In genomic region chrX:106920175-106920827, GRCm38 (mm10) we compare ENCODE assay signal across 8 mouse cellular contexts. TPM values are rescaled to one million over a fixed set of nuclear protein-coding genes. Genes with fewer than 3 reads are reported as not detected.
DNase-seq lines count a peak whose midpoint lies in the region; ATAC-seq lines count a peak whose summit lies in the region.

Lpar4 (plus strand) TSS chrX:106920625.

- H3K4me3 ChIP-seq in lung, embryonic 15.5 days, result peak within 1 kb of the TSS; percentile 42
- H3K4me3 ChIP-seq in neural tube, embryonic 15.5 days (replicated peaks), result peak within 1 kb of the TSS; percentile 45

- 12% methylated on average over 11 of the region's 11 CpGs for WGBS in lung, embryonic 15.5 days
- WGBS in neural tube, embryonic 15.5 days, result 12% methylated on average over 11 of the region's 11 CpGs

- no peaks in the 10 kb centered on the region for H3K27me3 ChIP-seq in lung, embryonic 15.5 days
- H3K27me3 ChIP-seq in neural tube, embryonic 15.5 days (replicated peaks), result no peaks in the 10 kb centered on the region

- H3K4me2 ChIP-seq in lung, embryonic 15.5 days, result peak within 1 kb of the TSS; percentile 46
- H3K4me2 ChIP-seq in neural tube, embryonic 15.5 days, result peak within 1 kb of the TSS; percentile 54

- H3K4me1 ChIP-seq in lung, embryonic 15.5 days, result no peaks in the 10 kb centered on the region
- no peaks in the 10 kb centered on the region for H3K4me1 ChIP-seq in neural tube, embryonic 15.5 days

- DNase-seq in right cerebral cortex, postnatal 14 days, result peak; percentile 4
- no peak for DNase-seq in right cerebral cortex, postnatal 36 days (ENCODE audit: low spot score in 2 of 2)
- peak; percentile 47 for DNase-seq in embryo, embryonic 11.5 days (ENCODE audit: low read depth, low spot score)
- DNase-seq in heart, adult 9 months (ENCODE audit: low spot score in 2 of 2), result peak; percentile 16 to 24
- DNase-seq in kidney, adult 9 months, result peak; percentile 11
- no peak for DNase-seq in frontal cortex, postnatal 25 days (ENCODE audit: low spot score in 2 of 2)

- no peaks in the 10 kb centered on the region for H3K36me3 ChIP-seq in lung, embryonic 15.5 days
- H3K36me3 ChIP-seq in neural tube, embryonic 15.5 days, result no peaks in the 10 kb centered on the region

- no peaks in the 10 kb centered on the region for H3K9me3 ChIP-seq in lung, embryonic 15.5 days
- H3K9me3 ChIP-seq in neural tube, embryonic 15.5 days (replicated peaks), result no peaks in the 10 kb centered on the region

- peak; percentile 85; the same call in 1 of the 2 replicates for ATAC-seq in lung, embryonic 15.5 days (ENCODE audit: borderline replicate concordance, extremely low read depth, low FRiP score, low TSS enrichment)
- peak; percentile 89 for ATAC-seq in neural tube, embryonic 15.5 days (ENCODE audit: low FRiP score)

- peak within 1 kb of the TSS; percentile 38; the same call in 1 of the 2 replicates for H3K9ac ChIP-seq in lung, embryonic 15.5 days
- peak within 1 kb of the TSS; percentile 28; the same call in 1 of the 2 replicates for H3K9ac ChIP-seq in neural tube, embryonic 15.5 days (replicated peaks)

- peak within 1 kb of the TSS; percentile 57 for H3K27ac ChIP-seq in lung, embryonic 15.5 days
- peak within 1 kb of the TSS; percentile 51; the same call in 1 of the 2 replicates for H3K27ac ChIP-seq in neural tube, embryonic 15.5 days (replicated peaks)

RNA-seq across cellular contexts. Expression of gene Lpar4, which starts in this region (rescaled TPM):
- 18.2 and 19.3 TPM in 2 replicates for polyA plus RNA-seq in lung, embryonic 15.5 days (2015; fragmentation: Nextera tagmentation; extraction: Ambion mirVana)
- 7.4 and 8.8 TPM in 2 replicates for polyA plus RNA-seq in neural tube, embryonic 15.5 days (2015; fragmentation: Nextera tagmentation; extraction: Ambion mirVana)

Comparison
In these comparisons a context has a peak if more than half of its experiments do, and no peak if none do; other contexts are left out.
1. DNase-seq: peak in right cerebral cortex, postnatal 14 days (single experiment), embryo, embryonic 11.5 days (single experiment), heart, adult 9 months (2 of 2) and kidney, adult 9 months (single experiment); none in right cerebral cortex, postnatal 36 days (0 of 2) and frontal cortex, postnatal 25 days (0 of 2).